Mouse (Mus musculus) neural tube, embryonic 13.5 days (tissue): ENCODE data around the gene Prps1l1. TPM values are rescaled to one million over a fixed set of nuclear protein-coding genes. Genes with fewer than 3 reads are reported as not detected.

Experiments
- polyA plus RNA-seq: library from polyadenylated mRNA; unstranded; fragments of >200 nt; fragmentation: Nextera tagmentation; extraction: Ambion mirVana; gene quantifications from 2 replicates; pipeline ENCODE4 v1.2.1, GENCODE M21; 2015

Prps1l1 gene
- polyA plus RNA-seq, 1 experiment from 2014 or later = not detected

Other genes starting within 250 kb of the Prps1l1 start
- 9.6 and 10.3 TPM in 2 replicates for gene Hdac9, start 67.7 kb upstream of the Prps1l1 start, polyA plus RNA-seq
- gene Snx13, start 62.4 kb downstream of the Prps1l1 start, polyA plus RNA-seq = 23.7 and 25.3 TPM in 2 replicates